Mouse (Mus musculus) heart, adult 18-20 months (tissue): ENCODE results near the gene Tmem184a. TPM values are rescaled to one million over a fixed set of nuclear protein-coding genes. Genes with fewer than 3 reads are reported as not detected.

Source experiments
- DNase-seq, 2 experiments: peaks; one replicate each; pipeline ENCODE4 v3.0.0; 2021 to 2022; ENCODE audit warnings: mixed read lengths in 1 of 2
- total RNA-seq, 2 experiments: library from RNA; stranded (reverse); gene quantifications; 2 replicates each; pipeline ENCODE4 v1.2.3; 2021

Tmem184a gene
- total RNA-seq, 2 experiments from 2014 or later, result 0.21 to 0.60 TPM

DNA sequence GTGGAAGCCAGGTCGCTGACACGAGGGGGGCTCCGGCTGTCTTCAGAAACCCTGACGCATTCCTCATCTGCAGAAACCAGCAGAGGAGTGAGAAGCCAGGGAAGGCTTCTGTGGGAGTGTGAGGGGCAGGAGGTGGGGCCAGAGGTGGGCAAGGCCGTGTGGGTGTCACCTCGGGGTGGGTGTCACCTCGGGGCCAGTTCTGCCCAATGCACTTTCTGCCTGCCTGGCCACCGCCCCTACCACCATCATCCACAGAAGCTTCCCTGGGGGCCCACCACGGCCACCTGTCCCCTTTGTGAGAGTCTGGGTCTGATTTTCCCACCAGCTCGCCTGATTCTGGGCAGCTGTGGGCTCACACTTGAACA lies 6.6 kb downstream of the Tmem184a start:
- no peak for DNase-seq

DNA sequence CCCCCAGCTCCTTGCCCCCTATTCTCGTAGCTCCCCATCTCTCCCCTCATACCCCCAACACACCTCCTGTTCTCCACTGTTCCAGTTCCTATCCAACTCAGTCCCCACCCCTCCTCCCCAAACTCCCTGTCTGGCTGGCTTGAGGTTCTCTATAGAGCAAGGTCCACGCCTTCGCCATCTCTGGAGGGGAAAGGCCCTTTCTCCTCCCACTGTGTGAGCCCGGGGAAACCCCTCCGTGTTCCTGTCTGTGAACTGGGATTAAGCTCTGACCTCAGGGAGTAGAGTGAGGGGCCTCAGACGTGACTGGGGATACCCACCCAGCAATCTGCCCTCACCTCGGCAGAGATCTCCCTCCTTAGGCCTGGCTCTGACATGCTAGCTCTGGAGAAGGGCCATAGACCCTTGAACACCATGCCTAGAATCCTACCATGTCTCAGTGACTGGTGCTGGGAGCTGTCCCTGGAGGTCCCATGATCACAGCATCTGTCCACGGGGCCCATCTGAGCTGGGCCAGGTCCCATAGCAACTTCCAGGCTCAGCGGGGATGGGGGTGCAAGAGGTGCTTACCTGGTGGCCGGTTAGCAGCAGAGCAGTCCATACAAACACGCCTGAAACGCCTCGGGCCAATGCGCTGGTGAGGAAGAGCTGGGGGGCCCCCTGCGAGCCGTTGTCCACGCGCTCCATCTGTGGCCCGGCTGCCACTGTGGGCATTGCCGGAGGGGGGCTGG lies 7.2 kb downstream of the Tmem184a start:
- no peak for DNase-seq

DNA sequence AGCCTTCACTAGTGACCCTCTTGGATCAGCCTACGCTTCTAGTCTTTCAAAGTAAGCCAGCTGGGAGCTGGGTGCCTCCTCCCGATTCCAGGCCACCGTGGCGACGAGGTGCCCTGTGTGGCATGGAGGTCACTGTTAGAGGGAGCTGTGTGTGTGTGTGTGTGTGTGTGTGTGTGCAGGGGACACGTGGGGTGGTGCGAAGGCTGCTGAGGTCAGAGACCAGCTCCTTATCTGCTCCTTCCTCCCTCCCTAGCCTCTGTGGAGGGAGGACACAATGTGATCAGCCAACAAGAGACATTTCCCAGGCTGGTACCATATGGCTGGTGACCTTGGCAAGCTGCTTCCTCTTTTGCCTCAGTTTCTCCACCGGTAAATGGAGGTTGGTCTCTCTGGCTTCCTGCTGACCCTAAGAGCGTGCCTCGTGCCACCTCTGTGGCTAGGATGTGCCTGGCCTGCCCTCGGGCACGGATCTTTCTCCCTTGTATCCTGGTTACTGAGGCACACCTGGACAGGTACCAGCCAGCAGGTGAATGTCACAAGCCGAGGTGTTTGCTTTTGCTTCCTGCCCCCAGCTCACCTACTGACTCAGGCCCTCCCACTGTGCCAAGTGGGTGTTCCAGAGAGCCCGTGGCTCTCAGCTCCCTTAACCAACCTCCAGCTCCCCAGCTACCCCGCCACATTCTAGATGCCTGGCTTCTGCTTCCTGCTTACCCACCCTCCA lies 7.9 kb downstream of the Tmem184a start:
- no peak for DNase-seq

DNA sequence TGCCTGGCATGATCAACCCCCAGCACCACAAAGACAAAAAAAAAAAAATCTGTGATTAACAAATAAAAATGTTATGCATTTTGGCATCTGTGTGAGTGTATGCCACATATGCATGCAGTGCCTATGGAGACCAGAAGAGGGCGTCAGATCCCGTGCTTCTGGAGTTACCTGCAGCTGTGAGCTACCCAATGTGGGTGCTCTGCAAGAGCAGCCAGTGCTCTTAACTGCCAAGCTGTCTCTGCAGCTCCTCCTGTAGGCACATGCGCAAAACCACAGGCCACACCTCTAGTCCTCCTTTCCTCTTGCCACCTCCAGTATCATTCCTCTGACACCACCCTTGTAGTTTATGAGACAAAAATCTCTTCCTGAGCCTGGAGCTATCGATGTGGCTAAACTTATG lies 10.3 kb downstream of the Tmem184a start:
- DNase-seq, result no peak

DNA sequence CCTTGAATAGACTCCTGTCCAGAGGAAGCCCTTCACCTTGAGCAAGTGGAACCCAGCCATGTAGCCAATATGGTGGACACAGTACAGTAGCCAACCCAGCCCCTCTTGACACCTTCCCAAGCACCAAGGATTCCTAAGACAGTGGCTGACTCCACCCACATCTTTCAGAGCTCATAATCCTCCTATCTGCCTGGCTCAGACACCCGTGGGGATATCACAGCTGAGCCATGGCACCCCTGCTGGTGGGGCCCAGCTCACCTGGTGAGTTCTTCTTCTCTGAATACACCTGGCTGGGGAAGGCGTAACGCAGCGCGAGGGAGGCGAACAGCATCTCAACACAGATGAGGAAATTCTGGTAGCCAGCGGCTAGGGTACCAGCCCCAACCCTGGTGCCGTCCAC lies 13.8 kb downstream of the Tmem184a start:
- DNase-seq, result no peak

DNA sequence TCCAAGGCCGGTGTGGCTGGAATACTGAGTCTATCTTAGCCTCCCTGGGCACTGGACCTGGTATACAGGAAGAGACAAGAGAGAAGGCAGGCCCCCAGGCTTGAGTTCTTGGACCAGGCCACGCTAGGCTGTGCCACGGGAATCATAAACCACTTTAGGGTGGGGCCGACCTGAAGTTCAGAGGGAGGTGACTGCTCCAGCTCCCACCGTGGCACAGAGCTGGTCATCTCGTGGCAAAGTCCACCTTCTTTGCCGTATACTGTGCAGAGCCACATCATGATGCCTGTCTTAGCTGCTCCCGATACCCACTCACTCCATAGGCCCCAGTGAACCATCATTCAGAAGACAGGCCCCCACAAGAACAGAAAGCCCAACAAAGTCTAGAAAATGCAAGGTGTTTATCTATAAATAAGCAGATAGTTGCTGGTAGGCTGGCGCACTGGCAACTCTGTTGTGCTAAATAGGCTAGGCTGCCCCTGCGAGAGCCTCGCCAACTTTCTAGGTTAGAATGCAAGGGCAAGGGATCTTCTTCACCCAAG lies 15.1 kb downstream of the Tmem184a start:
- no peak for DNase-seq

DNA sequence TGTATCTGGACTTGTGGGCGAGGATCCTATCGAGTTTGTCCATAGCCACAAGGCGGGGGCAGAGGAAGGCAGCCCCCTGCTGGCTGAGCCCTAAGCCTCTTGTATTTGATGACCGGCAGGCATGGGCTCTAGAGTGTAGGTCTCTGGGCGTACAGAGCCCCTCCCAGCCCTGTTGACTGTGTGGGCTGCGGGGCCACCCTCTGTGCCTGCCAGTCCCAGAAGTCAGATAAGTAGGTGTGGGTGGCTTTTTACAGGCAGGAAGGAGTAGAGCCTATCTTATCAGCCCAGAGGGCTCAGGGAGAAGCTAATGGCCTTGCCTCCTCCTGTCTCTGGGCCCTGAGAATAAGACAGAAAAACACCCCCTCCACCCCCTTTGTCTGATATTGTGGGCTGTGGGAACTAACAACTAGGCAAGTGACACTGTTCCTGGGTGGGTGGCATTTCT lies 15.6 kb downstream of the Tmem184a start:
- DNase-seq, result no peak

DNA sequence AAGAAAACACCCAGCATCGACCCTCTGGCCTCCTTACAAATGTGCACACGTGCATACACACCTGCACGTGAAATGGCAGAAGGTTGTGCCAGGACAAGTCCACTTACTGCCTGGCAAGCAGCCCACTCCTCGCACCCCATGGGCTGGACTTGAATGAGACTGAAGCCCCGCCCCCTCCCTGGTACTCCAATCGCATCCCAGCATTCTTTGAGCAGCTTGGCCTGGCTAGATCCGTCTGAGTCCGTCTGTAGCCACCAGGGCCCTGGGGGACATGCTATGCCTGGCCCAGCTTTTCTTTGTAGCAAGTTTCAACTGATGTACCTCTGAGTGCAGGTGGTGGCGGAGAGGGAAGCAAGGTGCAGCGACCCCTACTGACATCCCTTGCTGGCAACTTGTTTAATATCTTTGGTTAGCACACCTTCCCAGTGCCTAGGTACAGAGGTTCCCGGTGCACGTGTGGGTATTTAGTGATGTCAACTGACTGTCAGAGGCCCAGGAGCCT lies 16.1 kb downstream of the Tmem184a start:
- DNase-seq, result peak; percentile 55 to 63

DNA sequence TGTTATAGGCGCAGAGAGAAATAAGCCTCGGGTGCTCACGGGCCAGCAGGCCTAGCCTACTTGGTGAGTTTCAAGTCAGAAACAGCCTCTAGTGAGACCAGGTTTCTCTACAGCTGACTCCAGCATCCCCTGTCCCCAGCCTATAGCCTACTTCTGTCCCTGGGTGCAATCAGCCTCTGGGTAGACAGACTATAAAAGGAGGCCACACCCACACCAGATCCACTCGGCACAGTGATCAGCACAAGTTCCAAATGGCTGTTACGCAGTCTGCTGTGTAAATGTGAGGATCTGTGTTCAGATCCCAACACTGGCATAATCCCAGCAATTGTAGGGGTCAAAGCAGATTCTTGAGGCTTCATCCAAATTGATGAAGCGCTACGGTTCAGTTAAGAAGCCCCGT lies 16.6 kb downstream of the Tmem184a start:
- no peak for DNase-seq

DNA sequence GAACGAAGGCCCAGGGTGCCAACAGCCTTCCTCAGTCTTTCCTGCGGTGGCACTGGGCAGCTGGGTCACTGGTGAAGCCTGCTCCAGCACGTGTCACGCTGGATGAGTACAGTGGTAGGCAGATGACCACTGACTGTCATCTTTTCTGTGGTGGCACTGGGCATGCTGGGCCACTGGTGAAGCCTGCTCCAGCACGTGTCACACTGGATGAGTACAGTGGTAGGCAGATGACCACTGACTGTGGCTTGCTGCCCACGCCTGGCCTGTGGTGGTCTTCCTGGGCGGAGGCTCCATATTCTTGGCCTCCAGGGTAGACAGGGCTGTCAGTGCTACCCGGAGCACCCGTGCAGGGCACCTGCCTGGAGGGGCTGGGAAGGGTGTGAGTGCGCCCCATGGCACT lies 17.8 kb downstream of the Tmem184a start:
- no peak for DNase-seq

DNA sequence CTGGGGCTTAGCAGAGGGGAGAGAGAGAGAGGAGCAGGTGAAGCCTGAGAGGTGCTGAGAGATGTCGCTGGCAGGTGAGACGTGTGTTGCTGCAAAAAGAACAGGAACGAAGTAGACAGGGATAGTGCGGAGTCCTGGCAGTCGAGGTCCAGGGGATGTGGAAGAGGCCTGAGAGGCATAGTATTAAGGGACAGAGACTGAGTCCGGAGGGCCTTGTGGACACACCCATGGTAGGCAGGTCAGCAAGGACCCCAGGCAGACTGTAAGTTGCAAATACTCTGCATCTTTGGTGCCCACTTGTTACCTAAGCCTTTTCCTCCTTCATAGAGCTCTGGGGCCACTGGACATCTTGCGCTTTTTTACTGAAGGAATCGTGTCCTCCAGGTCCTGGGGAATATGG lies 18.5 kb downstream of the Tmem184a start:
- no peak for DNase-seq

DNA sequence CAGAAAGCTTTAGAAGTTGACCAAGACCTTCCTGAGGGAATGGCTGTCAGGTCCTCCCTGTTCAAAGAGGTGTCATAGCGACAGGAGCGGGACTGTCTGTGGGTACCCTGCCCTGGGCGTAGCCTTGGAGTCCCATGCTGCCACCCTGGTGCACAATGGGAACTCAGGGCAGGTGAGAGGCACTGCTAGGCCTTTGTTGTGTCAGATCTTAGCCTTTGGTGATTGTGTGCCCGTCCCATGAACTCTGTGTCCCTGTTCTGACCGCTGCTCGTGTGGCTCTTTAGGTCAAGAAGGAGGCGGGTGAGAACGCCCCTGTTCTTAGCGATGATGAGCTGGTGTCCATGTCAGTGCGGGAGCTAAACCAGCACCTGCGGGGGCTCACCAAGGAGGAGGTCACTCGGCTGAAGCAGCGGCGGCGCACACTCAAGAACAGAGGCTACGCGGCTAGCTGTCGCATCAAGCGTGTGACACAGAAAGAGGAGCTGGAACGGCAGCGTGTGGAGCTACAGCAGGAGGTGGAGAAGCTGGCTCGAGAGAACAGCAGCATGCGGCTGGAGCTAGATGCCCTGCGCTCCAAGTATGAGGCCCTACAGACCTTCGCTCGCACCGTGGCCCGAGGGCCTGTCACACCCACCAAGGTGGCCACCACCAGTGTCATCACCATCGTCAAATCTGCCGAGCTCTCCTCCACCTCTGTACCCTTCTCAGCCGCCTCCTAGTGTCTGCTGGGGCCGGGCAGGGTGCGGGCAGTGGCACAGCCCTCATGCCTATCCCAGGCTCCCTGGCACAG lies 19.7 kb downstream of the Tmem184a start:
- DNase-seq, result no peak

DNA sequence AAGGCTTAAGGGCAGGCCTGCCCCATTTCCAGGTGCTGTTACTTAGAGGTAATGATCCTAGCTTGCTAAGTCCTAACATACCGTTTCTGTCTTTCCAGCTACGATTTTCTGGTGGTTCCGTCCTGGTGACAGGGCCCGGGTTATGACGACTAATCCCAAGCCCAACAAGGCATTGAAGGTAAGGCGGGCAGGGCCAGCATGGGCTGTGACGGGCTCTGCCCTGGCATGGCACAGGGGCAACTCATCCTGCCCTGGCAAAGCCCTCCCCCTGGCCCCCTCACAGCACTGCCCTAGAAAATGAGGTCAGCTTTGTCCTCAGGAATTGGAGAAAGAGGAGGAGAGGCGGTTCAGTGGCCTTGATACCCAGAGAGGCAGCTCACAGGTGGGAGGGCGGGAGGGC lies 20.7 kb downstream of the Tmem184a start:
- DNase-seq, result no peak

DNA sequence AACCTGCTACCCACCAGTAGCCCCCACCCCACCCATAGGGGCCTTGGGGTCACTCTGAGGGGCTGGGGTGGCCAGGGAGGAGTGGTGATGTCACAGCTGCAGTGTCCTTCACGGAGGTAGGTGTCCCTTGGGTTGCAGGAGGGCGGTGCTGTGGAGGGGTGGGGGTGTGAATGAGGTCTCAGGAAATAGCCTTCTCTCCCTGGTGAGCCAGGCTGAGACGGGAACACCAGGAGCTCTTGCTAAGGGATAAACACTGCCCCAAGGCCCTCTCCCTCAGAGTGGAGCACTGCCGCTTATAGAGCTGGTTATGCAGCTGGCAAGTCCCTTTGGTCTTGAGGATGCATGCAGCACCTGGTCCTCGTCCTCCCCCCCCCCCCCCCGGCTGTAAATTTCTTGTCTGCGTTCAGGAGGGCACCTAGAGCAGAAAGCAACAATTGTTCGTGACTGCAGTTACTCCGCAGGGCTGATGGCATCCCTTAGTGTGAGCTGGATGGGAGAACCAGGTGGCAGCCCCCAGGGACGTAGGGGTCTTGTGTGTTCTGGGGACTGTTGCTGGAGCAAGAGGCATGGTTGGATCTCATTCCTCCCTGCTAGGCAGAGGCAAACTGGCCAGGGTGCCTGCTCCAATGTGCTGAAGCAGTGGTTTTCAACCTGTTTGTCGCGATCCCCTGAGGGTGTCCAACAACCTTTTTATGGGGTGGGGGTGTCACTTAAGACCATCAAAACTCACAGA lies 21.4 kb downstream of the Tmem184a start:
- DNase-seq, result peak in 1 of 2 experiments; percentile 25

DNA sequence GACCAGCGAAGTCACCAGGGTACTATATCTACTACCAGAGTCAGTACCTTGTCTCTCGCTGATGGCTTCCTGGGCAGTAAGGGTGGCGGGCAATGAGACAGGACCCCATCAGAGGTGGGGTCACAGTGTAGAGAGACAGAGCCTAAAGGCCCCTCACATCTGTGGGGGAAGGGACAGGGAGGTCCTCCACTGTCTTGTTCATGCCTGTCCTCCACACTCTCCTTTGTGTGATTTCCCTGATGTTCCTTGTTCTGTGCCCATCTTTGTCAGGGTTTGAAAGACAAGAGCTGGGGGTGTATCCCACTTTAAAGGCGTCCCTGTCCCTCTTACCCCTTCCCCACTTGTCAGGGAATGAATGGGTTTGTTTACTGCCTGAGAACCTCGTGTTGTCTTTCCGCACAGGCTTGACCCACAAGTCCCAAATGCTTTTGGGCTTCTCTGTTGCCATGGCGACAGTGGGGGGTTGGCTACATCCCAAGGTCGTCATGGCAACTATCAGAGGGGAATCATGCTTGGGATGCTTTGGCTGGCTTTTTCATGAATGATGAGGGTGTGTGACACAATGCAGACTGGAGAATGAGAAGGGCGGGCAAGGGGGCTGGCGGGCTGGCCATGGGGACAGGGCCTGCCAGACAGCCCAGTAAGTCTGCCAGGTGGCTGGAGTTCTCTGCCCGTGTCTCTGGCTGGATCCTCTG lies 22.1 kb downstream of the Tmem184a start:
- DNase-seq, result peak; percentile 94

DNA sequence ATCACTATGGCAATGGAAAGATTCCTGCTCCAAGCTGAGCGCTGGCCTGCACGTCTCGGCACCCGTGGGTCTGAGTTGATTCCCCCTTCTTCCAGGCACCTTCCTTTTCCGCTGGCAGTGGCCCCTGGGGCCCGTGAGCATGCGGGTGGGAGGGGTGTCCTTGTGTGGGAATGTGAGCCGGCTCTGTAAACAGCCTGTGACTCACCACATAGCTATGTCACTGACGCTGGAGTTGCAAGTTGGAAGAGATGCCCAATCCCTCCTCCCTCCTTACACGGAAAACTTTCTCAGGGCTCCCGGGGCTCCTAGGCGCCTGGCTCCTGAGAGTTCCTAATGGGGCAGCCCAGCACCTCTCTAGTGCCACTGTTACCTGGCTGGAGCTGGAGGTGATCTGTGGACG lies 22.8 kb downstream of the Tmem184a start:
- peak; percentile 95 to 97 for DNase-seq

DNA sequence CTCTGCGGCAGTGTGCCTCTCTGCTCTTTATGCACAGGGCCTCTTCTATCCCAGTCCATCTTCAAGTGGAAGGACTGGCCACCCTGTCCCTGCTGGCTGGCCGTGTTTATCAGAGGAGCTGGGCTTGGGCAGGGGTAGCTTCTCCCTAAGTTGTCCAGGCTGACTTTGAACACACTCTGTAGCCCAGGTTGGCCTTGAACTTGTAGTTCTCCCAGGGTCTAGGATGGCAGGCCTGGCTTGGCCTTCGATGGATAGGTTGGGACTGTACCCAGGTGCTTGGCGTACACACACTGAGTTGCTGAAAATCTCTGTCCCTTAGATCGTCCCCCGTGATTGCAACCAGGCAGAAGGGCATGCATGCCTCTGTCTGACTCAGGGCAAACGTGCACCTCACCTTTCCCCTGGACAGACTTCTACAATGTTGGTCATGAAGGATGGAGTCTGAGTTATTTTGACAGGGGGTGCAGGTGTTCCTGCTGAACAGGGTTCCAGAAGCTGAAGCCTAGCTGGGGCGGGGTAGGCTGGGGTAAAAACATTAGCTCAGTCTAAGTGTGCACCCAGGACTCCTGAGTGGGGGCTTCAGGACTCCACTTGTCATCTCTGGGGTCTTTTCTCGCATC lies 23.6 kb downstream of the Tmem184a start:
- peak in 1 of 2 experiments; percentile 62 for DNase-seq

DNA sequence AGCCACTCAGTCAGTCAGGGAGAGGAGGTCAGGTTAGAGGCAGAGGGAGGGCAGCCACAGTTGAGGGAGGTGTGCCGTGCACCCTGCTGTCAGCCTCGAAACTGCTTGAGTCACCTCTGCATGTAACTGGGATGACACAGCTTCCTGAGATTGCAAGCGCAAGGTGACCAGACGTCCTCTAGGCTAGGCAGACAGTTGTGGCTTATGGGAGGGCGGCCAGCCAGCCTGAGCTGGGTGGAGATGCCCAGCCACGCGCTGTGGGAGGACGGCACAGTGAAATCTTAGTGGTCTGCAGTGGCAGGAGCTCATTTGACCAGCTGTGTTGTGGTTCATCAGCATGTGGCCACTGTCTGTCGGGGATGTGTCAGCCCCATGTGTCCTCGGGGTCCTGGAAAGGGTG lies 24.8 kb downstream of the Tmem184a start:
- DNase-seq, result peak; percentile 76 to 78

DNA sequence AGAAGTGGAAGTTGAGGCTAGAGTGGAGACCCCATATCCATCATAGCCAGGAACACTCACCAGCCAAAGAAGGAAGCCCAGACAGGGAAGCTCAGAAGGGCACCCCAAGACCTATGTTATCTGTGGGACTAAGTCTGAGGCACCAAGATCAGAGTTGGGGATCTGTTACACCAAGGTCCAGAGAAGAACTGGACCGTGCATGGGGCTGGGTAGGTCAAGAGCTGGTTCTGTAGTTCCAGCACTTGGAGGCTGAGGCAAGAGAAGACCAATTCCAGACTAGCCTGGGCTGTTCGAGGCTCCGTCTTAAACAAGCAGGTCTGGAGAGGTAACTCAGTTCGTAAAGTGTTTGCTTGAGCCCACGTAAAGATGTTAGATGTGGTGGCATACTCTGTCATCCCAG lies 25.6 kb downstream of the Tmem184a start:
- DNase-seq, result no peak

DNA sequence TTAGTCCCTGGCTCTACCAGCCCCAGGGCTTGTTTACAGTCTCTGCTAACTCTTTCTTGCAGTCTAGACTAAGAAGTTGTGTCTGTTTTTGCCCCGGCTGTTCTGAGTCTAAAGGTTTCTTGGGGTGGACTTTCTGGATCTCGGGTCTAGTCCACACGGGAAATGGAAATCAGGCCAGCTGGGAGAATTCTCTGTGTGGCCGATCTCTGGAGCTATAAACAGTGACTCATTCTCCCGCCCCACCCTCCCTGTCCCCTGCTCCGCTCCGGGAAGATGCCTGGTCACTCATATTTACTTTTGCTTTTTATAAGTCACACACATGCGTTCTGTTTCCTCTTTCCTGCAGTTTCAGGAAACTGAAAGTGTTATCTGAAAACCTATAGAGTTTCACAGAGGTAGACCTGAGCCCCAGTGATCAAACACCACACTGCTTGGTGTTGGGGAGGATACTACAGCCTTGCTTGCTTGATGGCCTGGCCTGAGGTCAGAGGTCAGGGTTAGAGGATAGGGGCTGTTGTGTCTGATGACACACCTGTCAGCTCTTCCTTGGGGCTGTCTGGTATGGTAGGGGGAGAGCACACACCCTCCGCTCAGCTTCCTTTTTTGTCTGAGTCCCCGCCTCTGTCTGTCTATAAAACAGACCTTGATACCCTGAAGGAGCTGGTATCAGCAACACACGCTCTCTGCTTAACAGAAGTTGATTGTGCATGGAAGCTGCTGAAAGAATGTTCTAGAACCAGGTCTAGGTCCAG lies 26.2 kb downstream of the Tmem184a start:
- peak; percentile 83 to 85 for DNase-seq
